Mouse (Mus musculus) intestine, postnatal 0 days (tissue): ENCODE measurements around the gene Chd5. TPM values are rescaled to one million over a fixed set of nuclear protein-coding genes. Genes with fewer than 3 reads are reported as not detected.
A peak's percentile ranks its signal among the peaks of the same experiment; 100 is the strongest.

ENCODE experiments used
- ATAC-seq: fragments of 200-750 bp; cut with Nextera tagmentation; 2 replicates; pipeline ENCODE4 v1.8.0; 2017; ENCODE audit warnings: mild to moderate bottlenecking, moderate TSS enrichment, moderate library complexity
- H3K27ac ChIP-seq: fragments of 300-500 bp; sonication (generic); 2 replicates; pipeline ENCODE4 v1.5.1; 2014; ENCODE audit warnings: mild to moderate bottlenecking, low read depth, low read length, moderate library complexity
- H3K27me3 ChIP-seq: fragments of 300-500 bp; sonication (generic); replicated peaks from 2 replicates; pipeline ENCODE4 v1.6.1; 2014; ENCODE audit warnings: low read length, mixed read lengths; ENCODE audit not compliant: control insufficient read depth, insufficient read depth
- H3K36me3 ChIP-seq: fragments of 300-500 bp; sonication (generic); 2 replicates; pipeline ENCODE4 v1.6.1; 2014; ENCODE audit warnings: mild to moderate bottlenecking, moderate library complexity; ENCODE audit not compliant: control insufficient read depth, insufficient read depth
- H3K4me1 ChIP-seq: fragments of 300-500 bp; sonication (generic); replicated peaks from 2 replicates; pipeline ENCODE4 v1.6.1; 2014; ENCODE audit warnings: antibody characterized with exemption, low read length, mixed read lengths; ENCODE audit not compliant: control insufficient read depth, insufficient read depth
- H3K4me2 ChIP-seq: fragments of 300-500 bp; sonication (generic); replicated peaks from 2 replicates; pipeline ENCODE4 v1.6.1; 2014; ENCODE audit warnings: low read depth, mild to moderate bottlenecking, moderate library complexity
- H3K4me3 ChIP-seq: fragments of 300-500 bp; sonication (generic); 2 replicates; pipeline ENCODE4 v1.5.1; 2014; ENCODE audit warnings: low read depth, low read length
- H3K9ac ChIP-seq: fragments of 300-500 bp; sonication (generic); 2 replicates; pipeline ENCODE4 v1.6.1; 2014; ENCODE audit warnings: mild to moderate bottlenecking, low read depth, low read length
- H3K9me3 ChIP-seq: fragments of 300-500 bp; sonication (generic); 2 replicates; pipeline ENCODE4 v1.6.1; 2016; ENCODE audit warnings: mixed run types; ENCODE audit not compliant: control insufficient read depth
- CTCF ChIP-seq: sonication (generic); IDR thresholded peaks from 2 replicates; pipeline ENCODE4 v1.5.1; 2016; ENCODE audit warnings: low read depth, mild to moderate bottlenecking, control low read depth, antibody characterized with exemption, moderate library complexity
- WGBS: fragments of 180-500 bp; shearing (Covaris S2); extraction: QIAGEN DNeasy Blood & Tissue Kit; methylation state at CpG from one replicate; pipeline ENCODE4 v1.1.7; 2014; 5-methylcytosine and 5-hydroxymethylcytosine counted together
- polyA plus RNA-seq: library from polyadenylated mRNA; unstranded; fragments of >200 nt; fragmentation: Nextera tagmentation; extraction: Ambion mirVana; gene quantifications from 2 replicates; pipeline ENCODE4 v1.2.1, GENCODE M21; 2015

The Chd5 gene
- 1.4 and 1.5 TPM in 2 replicates for polyA plus RNA-seq

DNA sequence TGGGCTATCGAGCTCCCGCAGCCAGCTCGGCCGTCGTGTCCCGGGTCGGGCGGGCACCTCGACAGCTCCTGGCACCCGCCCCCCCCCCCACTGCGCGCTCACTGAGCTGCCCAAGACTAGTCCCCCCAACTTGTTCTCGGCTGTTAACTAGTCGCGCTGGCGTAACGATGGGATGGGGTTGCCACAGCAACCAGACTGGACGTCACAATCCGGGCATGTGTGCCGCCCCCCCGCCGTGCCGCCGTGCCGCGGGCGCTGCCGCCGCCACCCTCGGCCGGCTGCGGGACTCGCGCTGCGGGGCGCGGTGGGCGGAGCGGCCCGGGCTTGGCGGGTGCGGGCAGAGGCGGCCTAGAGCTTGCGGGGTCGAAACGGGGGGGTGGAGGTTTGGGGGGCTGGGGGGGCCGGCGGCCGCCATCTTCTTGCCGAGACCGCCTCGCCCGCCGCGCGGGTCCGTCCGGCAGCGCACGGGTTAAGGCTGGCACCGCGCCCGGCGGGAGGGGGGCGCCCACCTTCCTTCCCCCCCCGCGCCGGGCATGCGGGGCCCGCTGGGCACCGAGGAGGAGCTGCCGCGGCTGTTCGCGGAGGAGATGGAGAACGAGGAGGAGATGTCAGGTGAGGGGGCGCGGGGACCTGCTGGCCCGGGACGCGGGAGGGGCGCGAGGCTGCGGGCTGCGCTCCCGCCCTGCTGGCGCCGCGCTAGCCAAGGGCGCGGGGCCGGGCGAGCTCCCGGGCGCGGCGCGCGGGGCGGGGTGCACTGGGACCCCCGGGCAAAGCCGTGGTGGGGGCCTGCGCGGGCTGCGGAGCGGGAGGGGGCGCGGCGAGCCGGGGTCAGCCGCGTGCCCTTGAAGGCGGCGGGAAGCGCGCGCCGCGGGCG lies at the start of gene Chd5:
Gene Chd5, plus strand, starts transcription at position 233 of the 874 bp plus-strand sequence.
- under 1% methylated on average over 71 of the region's 120 CpGs for WGBS
- Histone ChIP-seq H3K4me1 (no peaks in the 10 kb centered on the region; the same call in 1 of the 2 replicates), H3K4me2 (peak within 1 kb of the TSS; percentile 77), H3K9me3 (no peaks in the 10 kb centered on the region), H3K9ac (peak within 1 kb of the TSS; percentile 22; the same call in 1 of the 2 replicates), H3K4me3 (peak within 1 kb of the TSS; percentile 45), H3K27me3 (peaks cover 43% of the 10 kb centered on the region), H3K27ac (no peak within 1 kb of the TSS), H3K36me3 (peaks cover 13% of the 10 kb centered on the region)
- TF ChIP-seq CTCF = no peak
- no peak; the same call in 1 of the 2 replicates for ATAC-seq

GRCm38 (mm10) chr4:152290385-152290784 lies 48.1 kb upstream of the Chd5 start:
- WGBS = under 1% methylated on average over 30 of the region's 39 CpGs
- peak overlapping the region; percentile 43 for H3K4me2 ChIP-seq
- no peak overlapping the region for H3K9ac ChIP-seq
- no peaks in the 10 kb centered on the region for H3K4me1 ChIP-seq
- ATAC-seq = no peak
- H3K27me3 ChIP-seq = peaks cover 68% of the 10 kb centered on the region
- no peak overlapping the region for H3K27ac ChIP-seq
- no peaks in the 10 kb centered on the region for H3K9me3 ChIP-seq
- no peaks in the 10 kb centered on the region; the same call in 1 of the 2 replicates for H3K36me3 ChIP-seq
- H3K4me3 ChIP-seq = peak overlapping the region; percentile 11; the same call in 1 of the 2 replicates
- no peak for TF ChIP-seq CTCF

GRCm38 (mm10) chr4:152290991-152291390 lies 47.5 kb upstream of the Chd5 start:
- no peak for TF ChIP-seq CTCF
- H3K27me3 ChIP-seq = peaks cover 63% of the 10 kb centered on the region

GRCm38 (mm10) chr4:152291562-152291961 lies 46.9 kb upstream of the Chd5 start, which contains the start of gene Hes3:
TSS of gene Hes3 (minus strand) at chr4:152291662.
- H3K4me1 ChIP-seq = no peaks in the 10 kb centered on the region
- no peak within 1 kb of the TSS for H3K9ac ChIP-seq
- 49% methylated on average over 6 of the region's 6 CpGs for WGBS
- H3K27me3 ChIP-seq = peaks cover 58% of the 10 kb centered on the region
- H3K4me3 ChIP-seq = peak within 1 kb of the TSS; percentile 11; the same call in 1 of the 2 replicates
- H3K4me2 ChIP-seq = peak within 1 kb of the TSS; percentile 43
- H3K36me3 ChIP-seq = no peaks in the 10 kb centered on the region; the same call in 1 of the 2 replicates
- no peaks in the 10 kb centered on the region for H3K9me3 ChIP-seq
- ATAC-seq = no peak
- TF ChIP-seq CTCF = no peak
- H3K27ac ChIP-seq = no peak within 1 kb of the TSS

More at GRCm38 (mm10) chr4:152290991-152291390, 47.5 kb upstream of the Chd5 start:
- Histone ChIP-seq H3K9me3 (no peaks in the 10 kb centered on the region), H3K4me2 (no peak overlapping the region), H3K9ac (no peak overlapping the region), H3K36me3 (no peaks in the 10 kb centered on the region; the same call in 1 of the 2 replicates), H3K27ac (no peak overlapping the region), H3K4me1 (no peaks in the 10 kb centered on the region), H3K4me3 (no peak overlapping the region)
- ATAC-seq = no peak
- WGBS = 38% methylated on average over 11 of the region's 11 CpGs

DNA sequence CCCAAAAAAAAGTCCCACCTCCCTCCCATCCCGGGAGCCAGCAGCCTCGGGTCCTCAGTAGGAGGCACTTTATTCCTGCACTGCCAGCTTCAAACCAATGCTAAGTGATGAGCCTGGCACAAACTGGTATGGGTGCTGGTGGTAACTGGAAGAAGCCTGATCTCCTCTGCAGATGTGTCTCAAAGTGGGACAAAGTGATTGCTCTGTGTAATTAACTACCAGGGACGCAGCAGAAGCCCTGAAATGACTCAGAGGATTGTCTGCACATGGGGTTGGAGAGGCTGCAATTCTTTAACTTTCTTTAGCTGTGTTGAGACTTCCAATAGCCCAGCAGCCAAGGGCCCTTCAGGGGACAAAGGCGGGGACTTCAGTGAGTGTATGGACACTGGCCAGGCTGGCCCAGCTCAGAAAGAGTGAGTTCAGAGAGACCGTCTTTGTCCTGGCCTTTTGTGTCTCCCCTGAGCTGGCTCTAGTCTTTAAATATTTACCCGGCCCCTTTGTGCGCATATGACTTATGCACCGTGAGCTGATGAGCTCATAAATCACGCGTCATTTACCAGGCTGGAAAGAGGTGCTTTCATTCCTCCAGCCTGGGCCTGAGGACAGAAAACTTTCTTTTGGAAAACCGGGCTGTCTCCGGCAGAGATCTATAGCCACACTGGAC lies 46.2 kb upstream of the Chd5 start:
- H3K27ac ChIP-seq = no peak overlapping the region
- no peak for ATAC-seq
- TF ChIP-seq CTCF = no peak
- no peak overlapping the region for H3K4me3 ChIP-seq
- H3K9me3 ChIP-seq = no peaks in the 10 kb centered on the region
- WGBS = 19% methylated on average over 12 of the region's 12 CpGs
- no peak overlapping the region for H3K9ac ChIP-seq
- H3K4me1 ChIP-seq = no peaks in the 10 kb centered on the region
- peaks cover 51% of the 10 kb centered on the region for H3K27me3 ChIP-seq
- no peaks in the 10 kb centered on the region; the same call in 1 of the 2 replicates for H3K36me3 ChIP-seq
- no peak overlapping the region for H3K4me2 ChIP-seq
